Mouse (Mus musculus) intestine, embryonic 14.5 days (tissue): ENCODE results near the gene Svep1. TPM values are rescaled to one million over a fixed set of nuclear protein-coding genes. Genes with fewer than 3 reads are reported as not detected.

ENCODE experiments used
- ATAC-seq: fragments of 200-750 bp; cut with Nextera tagmentation; replicated peaks from 2 replicates; pipeline ENCODE4 v1.8.0; 2017; ENCODE audit warnings: low read depth, moderate number of reproducible peaks, moderate TSS enrichment, moderate library complexity; ENCODE audit not compliant: low FRiP score, low TSS enrichment
- DNase-seq: peaks from one replicate; pipeline ENCODE4 v3.0.0-alpha.2; 2018; ENCODE audit warnings: low spot score
- H3K27ac ChIP-seq: fragments of 300-500 bp; sonication (generic); 2 replicates; pipeline ENCODE4 v1.5.1; 2014; ENCODE audit warnings: low read depth, mild to moderate bottlenecking, control low read depth
- H3K27me3 ChIP-seq: fragments of 300-500 bp; sonication (generic); replicated peaks from 2 replicates; pipeline ENCODE4 v1.6.1; 2014; ENCODE audit warnings: low read length, control low read depth; ENCODE audit not compliant: control insufficient read depth, insufficient read depth
- H3K36me3 ChIP-seq: fragments of 300-500 bp; sonication (generic); 2 replicates; pipeline ENCODE4 v1.6.1; 2014; ENCODE audit warnings: low read length, control low read depth; ENCODE audit not compliant: control insufficient read depth, insufficient read depth
- H3K4me1 ChIP-seq: fragments of 300-500 bp; sonication (generic); replicated peaks from 2 replicates; pipeline ENCODE4 v1.6.1; 2014; ENCODE audit warnings: low read length, control low read depth, mixed read lengths; ENCODE audit not compliant: control insufficient read depth, insufficient read depth
- H3K4me2 ChIP-seq: fragments of 300-500 bp; sonication (generic); 2 replicates; pipeline ENCODE4 v1.6.1; 2014; ENCODE audit warnings: low read length
- H3K4me3 ChIP-seq: fragments of 300-500 bp; sonication (generic); 2 replicates; pipeline ENCODE4 v1.5.1; 2014; ENCODE audit warnings: low read depth, low read length, control low read depth, mixed read lengths
- H3K9ac ChIP-seq: fragments of 300-500 bp; sonication (generic); 2 replicates; pipeline ENCODE4 v1.6.1; 2014; ENCODE audit warnings: mild to moderate bottlenecking, low read length
- H3K9me3 ChIP-seq: fragments of 300-500 bp; sonication (generic); 2 replicates; pipeline ENCODE4 v1.6.1; 2016; ENCODE audit warnings: low read length, control low read depth; ENCODE audit not compliant: control insufficient read depth
- WGBS: fragments of 180-500 bp; shearing (Covaris S2); extraction: QIAGEN DNeasy Blood & Tissue Kit; methylation state at CpG from one replicate; pipeline ENCODE4 v1.1.7; 2014; 5-methylcytosine and 5-hydroxymethylcytosine counted together
- polyA plus RNA-seq: library from polyadenylated mRNA; unstranded; fragments of >200 nt; fragmentation: Nextera tagmentation; extraction: Ambion mirVana; gene quantifications from 2 replicates; pipeline ENCODE4 v1.2.1, GENCODE M21; 2014

The Svep1 gene
- polyA plus RNA-seq, 1 experiment from 2014 or later = 9.5 TPM

GRCm38 (mm10) chr4:58064721-58065120 lies 141.9 kb downstream of the Svep1 start:
- H3K27me3 ChIP-seq = no peaks in the 10 kb centered on the region
- no peaks in the 10 kb centered on the region for H3K9me3 ChIP-seq
- H3K9ac ChIP-seq = no peak overlapping the region
- no peaks in the 10 kb centered on the region for H3K4me1 ChIP-seq
- H3K4me3 ChIP-seq = no peak overlapping the region
- peaks cover 12% of the 10 kb centered on the region for H3K36me3 ChIP-seq
- ATAC-seq (no peak), DNase-seq (no peak)
- no peak overlapping the region for H3K27ac ChIP-seq
- WGBS = 70% methylated on average over 2 of the region's 2 CpGs
- H3K4me2 ChIP-seq = no peak overlapping the region

- no peaks in the 10 kb centered on the region for H3K9me3 ChIP-seq
- no peak overlapping the region for H3K4me3 ChIP-seq
- H3K9ac ChIP-seq = no peak overlapping the region
- H3K27me3 ChIP-seq = no peaks in the 10 kb centered on the region
- peaks cover 8% of the 10 kb centered on the region for H3K36me3 ChIP-seq
- 86% methylated on average over 1 of the region's 1 CpGs for WGBS
- no peak overlapping the region for H3K27ac ChIP-seq
- ATAC-seq (no peak), DNase-seq (no peak)
- no peaks in the 10 kb centered on the region for H3K4me1 ChIP-seq
- H3K4me2 ChIP-seq = no peak overlapping the region
Measured at GRCm38 (mm10) chr4:58062933-58063332, 143.7 kb downstream of the Svep1 start.

- Histone ChIP-seq H3K27me3 (no peaks in the 10 kb centered on the region), H3K36me3 (peaks cover 4% of the 10 kb centered on the region; the same call in 1 of the 2 replicates), H3K9ac (no peak overlapping the region), H3K9me3 (no peaks in the 10 kb centered on the region), H3K4me1 (no peaks in the 10 kb centered on the region), H3K4me3 (no peak overlapping the region), H3K27ac (no peak overlapping the region), H3K4me2 (no peak overlapping the region)
- DNase-seq (no peak), ATAC-seq (no peak)
Measured at GRCm38 (mm10) chr4:58055653-58056052, 151.0 kb downstream of the Svep1 start.

- Histone ChIP-seq H3K9ac (no peak overlapping the region), H3K4me1 (no peaks in the 10 kb centered on the region), H3K27ac (no peak overlapping the region), H3K27me3 (no peaks in the 10 kb centered on the region), H3K4me3 (no peak overlapping the region), H3K36me3 (peaks cover 4% of the 10 kb centered on the region; the same call in 1 of the 2 replicates), H3K9me3 (no peaks in the 10 kb centered on the region), H3K4me2 (no peak overlapping the region)
- WGBS = 72% methylated on average over 5 of the region's 5 CpGs
- ATAC-seq = no peak
- DNase-seq = no peak
Measured at GRCm38 (mm10) chr4:58054441-58054840, 152.2 kb downstream of the Svep1 start.

GRCm38 (mm10) chr4:58050746-58051145 lies 155.9 kb downstream of the Svep1 start:
- Histone ChIP-seq H3K4me2 (no peak overlapping the region), H3K4me1 (no peaks in the 10 kb centered on the region), H3K27ac (no peak overlapping the region), H3K36me3 (no peaks in the 10 kb centered on the region), H3K9me3 (no peaks in the 10 kb centered on the region), H3K27me3 (no peaks in the 10 kb centered on the region), H3K9ac (no peak overlapping the region), H3K4me3 (no peak overlapping the region)
- ATAC-seq (no peak), DNase-seq (no peak)
- 72% methylated on average over 8 of the region's 8 CpGs for whole genome bisulfite sequencing

GRCm38 (mm10) chr4:58050276-58050675 lies 156.4 kb downstream of the Svep1 start:
- WGBS = 75% methylated on average over 8 of the region's 8 CpGs
- no peak for ATAC-seq
- Histone ChIP-seq H3K9me3 (no peaks in the 10 kb centered on the region), H3K4me1 (no peaks in the 10 kb centered on the region), H3K4me3 (no peak overlapping the region), H3K9ac (no peak overlapping the region), H3K27ac (no peak overlapping the region), H3K36me3 (no peaks in the 10 kb centered on the region), H3K4me2 (no peak overlapping the region), H3K27me3 (no peaks in the 10 kb centered on the region)
- DNase-seq = no peak

GRCm38 (mm10) chr4:58044833-58045232 lies 161.8 kb downstream of the Svep1 start:
- no peak overlapping the region for H3K4me2 ChIP-seq
- H3K9me3 ChIP-seq = no peaks in the 10 kb centered on the region
- H3K4me1 ChIP-seq = no peaks in the 10 kb centered on the region
- H3K4me3 ChIP-seq = no peak overlapping the region
- no peaks in the 10 kb centered on the region for H3K36me3 ChIP-seq
- no peak overlapping the region for H3K27ac ChIP-seq
- WGBS = 80% methylated on average over 6 of the region's 6 CpGs
- no peaks in the 10 kb centered on the region for H3K27me3 ChIP-seq
- ATAC-seq (no peak), DNase-seq (peak; percentile 36)
- no peak overlapping the region for H3K9ac ChIP-seq

GRCm38 (mm10) chr4:58044356-58044755 lies 162.3 kb downstream of the Svep1 start:
- WGBS = 94% methylated on average over 3 of the region's 3 CpGs
- H3K4me1 ChIP-seq = no peaks in the 10 kb centered on the region
- no peak overlapping the region for H3K4me3 ChIP-seq
- H3K9me3 ChIP-seq = no peaks in the 10 kb centered on the region
- no peaks in the 10 kb centered on the region for H3K36me3 ChIP-seq
- ATAC-seq (no peak), DNase-seq (no peak)
- no peak overlapping the region for H3K4me2 ChIP-seq
- no peak overlapping the region for H3K9ac ChIP-seq
- no peak overlapping the region for H3K27ac ChIP-seq
- no peaks in the 10 kb centered on the region for H3K27me3 ChIP-seq

- Histone ChIP-seq H3K4me3 (no peak overlapping the region), H3K27me3 (no peaks in the 10 kb centered on the region), H3K4me2 (no peak overlapping the region), H3K9ac (no peak overlapping the region), H3K36me3 (no peaks in the 10 kb centered on the region), H3K9me3 (no peaks in the 10 kb centered on the region), H3K4me1 (no peaks in the 10 kb centered on the region), H3K27ac (no peak overlapping the region)
- WGBS = 82% methylated on average over 2 of the region's 2 CpGs
- no peak for DNase-seq
- ATAC-seq = no peak
Measured at GRCm38 (mm10) chr4:58040093-58040492, 166.6 kb downstream of the Svep1 start.
